Mouse (Mus musculus): ENCODE measurements around the gene Chmp4b. TPM values are rescaled to one million over a fixed set of nuclear protein-coding genes. Genes with fewer than 3 reads are reported as not detected.

Chmp4b gene
- polyA plus RNA-seq, 1 experiment from 2014 or later = 14.8 TPM

- no peaks in the 10 kb centered on the region for H3K36me3 ChIP-seq (replicated peaks; ENCODE audit: control insufficient read depth, insufficient read depth, low read depth, low read length)
- ATAC-seq (replicated peaks; ENCODE audit: insufficient number of reproducible peaks, low FRiP score, low TSS enrichment, low read depth) (no peak), DNase-seq (ENCODE audit: low spot score) (no peak)
- no peak overlapping the region for H3K9ac ChIP-seq (replicated peaks; ENCODE audit: low read length)
- H3K27ac ChIP-seq (replicated peaks; ENCODE audit: low read depth, low read length) = no peak overlapping the region
- no peaks in the 10 kb centered on the region for H3K9me3 ChIP-seq (replicated peaks; ENCODE audit: control insufficient read depth, low read length)
- no peak overlapping the region for H3K4me3 ChIP-seq (ENCODE audit: low read depth, low read length)
- H3K4me2 ChIP-seq (ENCODE audit: low read depth, low read length) = no peak overlapping the region
- 64% methylated on average over 11 of the region's 11 CpGs for WGBS
- H3K27me3 ChIP-seq (ENCODE audit: control insufficient read depth, insufficient read depth, low read length) = no peaks in the 10 kb centered on the region
- no peaks in the 10 kb centered on the region for H3K4me1 ChIP-seq (ENCODE audit: control insufficient read depth, insufficient read depth, low read length)
These were observed 55.2 kb downstream of the Chmp4b start for GRCm38 (mm10) chr2:154706526-154707280.

GRCm38 (mm10) chr2:154707284-154707683, 55.8 kb downstream of the Chmp4b start:
- Histone ChIP-seq H3K9ac (replicated peaks; ENCODE audit: low read length) (no peak overlapping the region), H3K4me3 (ENCODE audit: low read depth, low read length) (no peak overlapping the region)
- WGBS = 80% methylated on average over 7 of the region's 7 CpGs

GRCm38 (mm10) chr2:154707830-154708385, 56.4 kb downstream of the Chmp4b start:
- H3K9me3 ChIP-seq (replicated peaks; ENCODE audit: control insufficient read depth, low read length) = no peaks in the 10 kb centered on the region
- no peak overlapping the region for H3K4me3 ChIP-seq (ENCODE audit: low read depth, low read length)
- no peak overlapping the region for H3K4me2 ChIP-seq (ENCODE audit: low read depth, low read length)
- ATAC-seq (replicated peaks; ENCODE audit: insufficient number of reproducible peaks, low FRiP score, low TSS enrichment, low read depth) (no peak), DNase-seq (ENCODE audit: low spot score) (no peak)
- 79% methylated on average over 7 of the region's 7 CpGs for WGBS
- no peaks in the 10 kb centered on the region for H3K36me3 ChIP-seq (replicated peaks; ENCODE audit: control insufficient read depth, insufficient read depth, low read depth, low read length)
- H3K9ac ChIP-seq (replicated peaks; ENCODE audit: low read length) = no peak overlapping the region
- H3K27ac ChIP-seq (replicated peaks; ENCODE audit: low read depth, low read length) = no peak overlapping the region
- H3K4me1 ChIP-seq (ENCODE audit: control insufficient read depth, insufficient read depth, low read length) = no peaks in the 10 kb centered on the region
- H3K27me3 ChIP-seq (ENCODE audit: control insufficient read depth, insufficient read depth, low read length) = no peaks in the 10 kb centered on the region

More at GRCm38 (mm10) chr2:154707284-154707683, 55.8 kb downstream of the Chmp4b start:
- Histone ChIP-seq H3K27ac (replicated peaks; ENCODE audit: low read depth, low read length) (no peak overlapping the region), H3K9me3 (replicated peaks; ENCODE audit: control insufficient read depth, low read length) (no peaks in the 10 kb centered on the region), H3K4me2 (ENCODE audit: low read depth, low read length) (no peak overlapping the region), H3K36me3 (replicated peaks; ENCODE audit: control insufficient read depth, insufficient read depth, low read depth, low read length) (no peaks in the 10 kb centered on the region), H3K4me1 (ENCODE audit: control insufficient read depth, insufficient read depth, low read length) (no peaks in the 10 kb centered on the region), H3K27me3 (ENCODE audit: control insufficient read depth, insufficient read depth, low read length) (no peaks in the 10 kb centered on the region)
- DNase-seq (ENCODE audit: low spot score) = no peak
- no peak for ATAC-seq (replicated peaks; ENCODE audit: insufficient number of reproducible peaks, low FRiP score, low TSS enrichment, low read depth)

- DNase-seq (ENCODE audit: low spot score) (no peak), ATAC-seq (replicated peaks; ENCODE audit: insufficient number of reproducible peaks, low FRiP score, low TSS enrichment, low read depth) (no peak)
- 55% methylated on average over 3 of the region's 3 CpGs for WGBS
- Histone ChIP-seq H3K4me2 (ENCODE audit: low read depth, low read length) (no peak overlapping the region), H3K27ac (replicated peaks; ENCODE audit: low read depth, low read length) (no peak overlapping the region), H3K4me1 (ENCODE audit: control insufficient read depth, insufficient read depth, low read length) (no peaks in the 10 kb centered on the region), H3K36me3 (replicated peaks; ENCODE audit: control insufficient read depth, insufficient read depth, low read depth, low read length) (no peaks in the 10 kb centered on the region), H3K27me3 (ENCODE audit: control insufficient read depth, insufficient read depth, low read length) (no peaks in the 10 kb centered on the region), H3K9me3 (replicated peaks; ENCODE audit: control insufficient read depth, low read length) (no peaks in the 10 kb centered on the region), H3K9ac (replicated peaks; ENCODE audit: low read length) (no peak overlapping the region), H3K4me3 (ENCODE audit: low read depth, low read length) (no peak overlapping the region)
These were observed 60.2 kb downstream of the Chmp4b start for GRCm38 (mm10) chr2:154711701-154712100.

- Histone ChIP-seq H3K4me3 (ENCODE audit: low read depth, low read length) (no peak overlapping the region), H3K27me3 (ENCODE audit: control insufficient read depth, insufficient read depth, low read length) (no peaks in the 10 kb centered on the region), H3K4me2 (ENCODE audit: low read depth, low read length) (no peak overlapping the region), H3K4me1 (ENCODE audit: control insufficient read depth, insufficient read depth, low read length) (no peaks in the 10 kb centered on the region), H3K36me3 (replicated peaks; ENCODE audit: control insufficient read depth, insufficient read depth, low read depth, low read length) (no peaks in the 10 kb centered on the region), H3K9ac (replicated peaks; ENCODE audit: low read length) (no peak overlapping the region), H3K27ac (replicated peaks; ENCODE audit: low read depth, low read length) (no peak overlapping the region), H3K9me3 (replicated peaks; ENCODE audit: control insufficient read depth, low read length) (no peaks in the 10 kb centered on the region)
- ATAC-seq (replicated peaks; ENCODE audit: insufficient number of reproducible peaks, low FRiP score, low TSS enrichment, low read depth) (no peak), DNase-seq (ENCODE audit: low spot score) (peak; percentile 66)
- 38% methylated on average over 5 of the region's 5 CpGs for WGBS
These were observed 60.8 kb downstream of the Chmp4b start for GRCm38 (mm10) chr2:154712271-154712677.

GRCm38 (mm10) chr2:154713083-154713482, 61.6 kb downstream of the Chmp4b start:
- Histone ChIP-seq H3K4me1 (ENCODE audit: control insufficient read depth, insufficient read depth, low read length) (no peaks in the 10 kb centered on the region), H3K4me2 (ENCODE audit: low read depth, low read length) (no peak overlapping the region), H3K36me3 (replicated peaks; ENCODE audit: control insufficient read depth, insufficient read depth, low read depth, low read length) (no peaks in the 10 kb centered on the region), H3K27me3 (ENCODE audit: control insufficient read depth, insufficient read depth, low read length) (no peaks in the 10 kb centered on the region), H3K9me3 (replicated peaks; ENCODE audit: control insufficient read depth, low read length) (no peaks in the 10 kb centered on the region), H3K9ac (replicated peaks; ENCODE audit: low read length) (no peak overlapping the region), H3K4me3 (ENCODE audit: low read depth, low read length) (no peak overlapping the region), H3K27ac (replicated peaks; ENCODE audit: low read depth, low read length) (no peak overlapping the region)
- peak; percentile 18 for DNase-seq (ENCODE audit: low spot score)
- WGBS = 52% methylated on average over 5 of the region's 6 CpGs
- no peak for ATAC-seq (replicated peaks; ENCODE audit: insufficient number of reproducible peaks, low FRiP score, low TSS enrichment, low read depth)

- DNase-seq (ENCODE audit: low spot score) (no peak), ATAC-seq (replicated peaks; ENCODE audit: insufficient number of reproducible peaks, low FRiP score, low TSS enrichment, low read depth) (no peak)
- H3K4me3 ChIP-seq (ENCODE audit: low read depth, low read length) = no peak overlapping the region
- H3K9ac ChIP-seq (replicated peaks; ENCODE audit: low read length) = no peak overlapping the region
- no peaks in the 10 kb centered on the region for H3K36me3 ChIP-seq (replicated peaks; ENCODE audit: control insufficient read depth, insufficient read depth, low read depth, low read length)
- no peaks in the 10 kb centered on the region for H3K9me3 ChIP-seq (replicated peaks; ENCODE audit: control insufficient read depth, low read length)
- no peak overlapping the region for H3K27ac ChIP-seq (replicated peaks; ENCODE audit: low read depth, low read length)
- no peaks in the 10 kb centered on the region for H3K27me3 ChIP-seq (ENCODE audit: control insufficient read depth, insufficient read depth, low read length)
- 51% methylated on average over 3 of the region's 3 CpGs for WGBS
- no peaks in the 10 kb centered on the region for H3K4me1 ChIP-seq (ENCODE audit: control insufficient read depth, insufficient read depth, low read length)
- H3K4me2 ChIP-seq (ENCODE audit: low read depth, low read length) = no peak overlapping the region
These were observed 62.5 kb downstream of the Chmp4b start for GRCm38 (mm10) chr2:154713964-154714363.

- H3K4me1 ChIP-seq (ENCODE audit: control insufficient read depth, insufficient read depth, low read length) = no peaks in the 10 kb centered on the region
- ATAC-seq (replicated peaks; ENCODE audit: insufficient number of reproducible peaks, low FRiP score, low TSS enrichment, low read depth) (no peak), DNase-seq (ENCODE audit: low spot score) (no peak)
- 89% methylated on average over 4 of the region's 4 CpGs for WGBS
- H3K9ac ChIP-seq (replicated peaks; ENCODE audit: low read length) = no peak overlapping the region
- no peaks in the 10 kb centered on the region for H3K9me3 ChIP-seq (replicated peaks; ENCODE audit: control insufficient read depth, low read length)
- no peak overlapping the region for H3K27ac ChIP-seq (replicated peaks; ENCODE audit: low read depth, low read length)
- no peaks in the 10 kb centered on the region for H3K36me3 ChIP-seq (replicated peaks; ENCODE audit: control insufficient read depth, insufficient read depth, low read depth, low read length)
- no peaks in the 10 kb centered on the region for H3K27me3 ChIP-seq (ENCODE audit: control insufficient read depth, insufficient read depth, low read length)
- H3K4me3 ChIP-seq (ENCODE audit: low read depth, low read length) = no peak overlapping the region
- H3K4me2 ChIP-seq (ENCODE audit: low read depth, low read length) = no peak overlapping the region
These were observed 65.1 kb downstream of the Chmp4b start for GRCm38 (mm10) chr2:154716586-154716985.
